Mouse (Mus musculus) adrenal gland, adult 8-10 months (tissue): ENCODE measurements around the gene Syngr4. TPM values are rescaled to one million over a fixed set of nuclear protein-coding genes. Genes with fewer than 3 reads are reported as not detected.

Source experiments
- DNase-seq: peaks from one replicate; pipeline ENCODE4 v3.0.0; 2022
- total RNA-seq, 4 experiments: library from RNA; stranded (reverse); gene quantifications; 2 replicates each; pipeline ENCODE4 v1.2.4; 2022

Gene Syngr4
- total RNA-seq, 4 experiments from 2014 or later: 0.78 TPM; not detected in 3

- DNase-seq: peak; percentile 87
Observed at GRCm38 (mm10) chr7:45865925-45866910, 30.3 kb downstream of the Syngr4 start.

- no peak for DNase-seq
Observed at GRCm38 (mm10) chr7:45864435-45864834, 32.1 kb downstream of the Syngr4 start.

- no peak for DNase-seq
Observed at GRCm38 (mm10) chr7:45862804-45863203, 33.7 kb downstream of the Syngr4 start.

DNA sequence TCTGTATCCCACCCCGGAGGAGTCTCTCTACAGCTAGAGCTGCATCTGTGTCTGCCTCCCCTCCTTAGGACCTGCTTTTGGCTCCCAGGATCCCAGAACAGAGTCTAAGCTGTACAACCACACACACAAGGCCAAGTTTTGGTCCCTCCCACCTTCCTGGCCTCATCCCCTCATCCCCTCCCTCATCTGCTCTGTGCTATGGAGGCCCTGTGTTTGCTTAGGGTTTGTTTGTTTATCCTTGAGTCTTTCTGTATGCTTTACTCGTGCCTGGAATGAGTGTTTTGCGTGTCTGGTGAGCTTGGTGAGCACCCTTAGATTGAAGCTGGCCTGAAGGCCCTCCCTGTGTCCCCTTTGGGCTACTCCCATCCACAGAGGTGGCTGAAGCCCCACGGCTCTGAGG is 37.5 kb downstream of the Syngr4 start:
- DNase-seq: no peak

DNA sequence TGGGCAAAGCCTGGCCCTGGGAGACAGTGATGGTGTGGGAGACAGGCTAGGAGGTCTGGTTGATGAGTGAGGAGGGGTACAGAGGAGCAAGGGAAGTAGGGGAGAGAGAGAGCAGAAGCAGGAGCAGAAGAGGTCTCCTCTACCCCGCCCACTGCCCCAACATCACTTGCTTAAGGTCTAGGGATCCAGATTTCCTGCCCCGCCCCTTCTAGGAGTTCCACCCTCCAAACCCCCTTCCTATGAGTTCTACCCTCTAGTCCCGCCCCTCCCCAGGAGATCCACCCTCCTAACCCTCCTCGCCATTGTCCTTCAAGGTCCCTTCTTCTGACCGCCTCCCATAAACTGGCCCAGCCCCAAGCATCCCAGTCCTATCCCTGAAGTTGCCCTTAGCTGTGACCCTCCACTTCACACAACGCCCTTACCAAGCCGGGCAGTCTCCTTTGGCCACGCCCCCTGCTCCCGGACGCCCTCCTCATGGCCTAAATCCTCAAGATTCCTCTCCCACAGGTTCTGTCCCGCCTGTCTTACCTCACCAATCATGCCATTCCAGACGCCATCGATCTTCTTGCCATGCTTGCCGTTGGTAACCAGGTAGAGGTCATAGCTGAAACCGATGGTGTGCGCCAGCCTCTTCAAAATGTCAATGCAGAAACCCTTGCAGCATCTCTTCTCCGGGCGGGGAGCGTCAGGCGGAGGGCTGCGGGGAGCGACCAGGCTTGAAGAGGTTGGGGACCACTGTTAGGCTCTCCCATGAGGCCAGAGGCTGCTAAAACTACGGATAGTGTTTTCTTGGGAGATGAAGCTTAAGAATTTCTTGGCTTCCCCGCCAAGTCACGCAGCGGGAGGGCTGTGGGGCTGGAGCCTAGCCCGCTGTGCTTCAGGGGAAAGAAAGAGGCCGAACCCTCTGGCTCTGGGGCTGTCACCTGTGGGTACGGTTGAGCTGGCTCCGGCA is 39.3 kb downstream of the Syngr4 start:
- no peak for DNase-seq

DNA sequence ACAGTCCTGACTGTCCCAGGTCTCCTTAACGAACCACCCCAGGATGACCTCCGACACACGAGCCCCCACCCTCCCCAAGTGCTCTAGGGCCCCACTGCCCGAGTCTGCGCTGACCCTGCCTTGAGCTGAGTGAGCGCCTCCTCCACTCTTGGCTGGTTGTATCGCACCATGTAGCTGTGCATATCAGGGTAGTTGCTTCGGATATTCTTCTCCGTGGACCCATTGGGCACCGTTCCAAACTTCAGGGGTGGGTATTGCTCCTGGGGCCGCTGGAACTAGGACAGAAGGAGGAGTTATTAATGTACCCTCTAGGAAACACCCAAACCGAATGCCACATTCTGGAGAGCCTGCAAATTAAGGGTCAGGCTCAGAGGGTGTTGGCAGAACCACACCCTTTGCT is 43.4 kb downstream of the Syngr4 start:
- no peak for DNase-seq

DNA sequence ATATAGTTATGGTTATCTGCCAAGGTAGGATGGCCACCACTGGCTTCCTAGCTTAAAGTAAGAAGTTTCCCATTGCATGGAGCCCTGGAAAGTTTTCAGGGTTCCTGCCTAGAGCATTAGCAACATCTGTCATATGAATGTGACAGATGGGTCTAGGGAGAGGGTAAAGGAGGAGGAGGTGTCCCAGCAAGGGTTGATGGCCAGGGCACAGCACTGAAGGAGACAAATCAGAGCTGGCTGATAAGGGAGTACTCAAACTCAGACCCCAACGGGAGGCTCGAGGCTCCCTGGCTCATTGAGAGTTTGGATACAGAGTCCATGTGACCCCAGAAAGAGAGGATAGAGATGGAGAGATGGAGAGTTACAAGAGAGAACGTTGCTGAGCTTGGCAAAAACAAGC is 45.9 kb downstream of the Syngr4 start:
- DNase-seq: no peak

GRCm38 (mm10) chr7:45848447-45849027 is 48.0 kb downstream of the Syngr4 start:
- DNase-seq: no peak

- DNase-seq: no peak
Observed at GRCm38 (mm10) chr7:45842950-45843744, 53.4 kb downstream of the Syngr4 start.

Other genes starting within 250 kb of the Syngr4 start
- under 1 TPM in 2 of 4 experiments, not detected in 2; 0.11 to 0.18 TPM for gene Fut2, start 230.3 kb downstream of the Syngr4 start, total RNA-seq
- gene Ntn5, start 212.7 kb downstream of the Syngr4 start, total RNA-seq: under 1 TPM in 3 of 4 experiments, not detected in 1; 0.21 to 0.68 (median 0.32) TPM
- under 1 TPM; 0.15 to 0.59 (median 0.30) TPM for gene Sec1, start 202.3 kb downstream of the Syngr4 start, total RNA-seq
- 10 to 100 TPM; 11.5 to 28.2 (median 18.9) TPM for gene Car11, start 196.9 kb downstream of the Syngr4 start, total RNA-seq
- 100 to 1,000 TPM; 254 to 411 (median 333) TPM for gene Dbp, start 191.6 kb downstream of the Syngr4 start, total RNA-seq
- gene Rpl18, start 181.3 kb downstream of the Syngr4 start, total RNA-seq: 1,000 to 10,000 TPM; 1,011 to 1,224 (median 1,104) TPM
- gene Sphk2, start 178.7 kb downstream of the Syngr4 start, total RNA-seq: 10 to 100 TPM; 36.9 to 40.2 (median 39.3) TPM
- 1 to 10 TPM in 1 of 4 experiments, under 1 TPM in 3; 0.29 to 2.1 (median 0.66) TPM for gene Fam83e, start 175.5 kb downstream of the Syngr4 start, total RNA-seq
- gene Spaca4, start 170.9 kb downstream of the Syngr4 start, total RNA-seq: not detected
- gene Lmtk3, start 113.0 kb downstream of the Syngr4 start, total RNA-seq: 10 to 100 TPM in 3 of 4 experiments, 1 to 10 TPM in 1; 8.9 to 24.9 (median 15.5) TPM
- gene Sult2b1, start 112.0 kb downstream of the Syngr4 start, total RNA-seq: 1 to 10 TPM in 2 of 4 experiments, under 1 TPM in 2; 0.52 to 4.5 (median 1.8) TPM
- gene Cyth2, start 82.1 kb downstream of the Syngr4 start, total RNA-seq: 100 to 1,000 TPM; 112 to 140 (median 122) TPM
- under 1 TPM; 0.17 to 0.65 (median 0.36) TPM for gene Kcnj14, start 71.9 kb downstream of the Syngr4 start, total RNA-seq
- 10 to 100 TPM; 24.8 to 31.5 (median 30.0) TPM for gene Grwd1, start 65.8 kb downstream of the Syngr4 start, total RNA-seq
- gene Kdelr1, start 23.9 kb downstream of the Syngr4 start, total RNA-seq: 100 to 1,000 TPM; 127 to 158 (median 151) TPM
- gene Grin2d, start 18.3 kb downstream of the Syngr4 start, total RNA-seq: 1 to 10 TPM in 3 of 4 experiments, under 1 TPM in 1; 0.78 to 1.4 (median 1.2) TPM
- gene Tmem143, start 227 bp upstream of the Syngr4 start, total RNA-seq: 10 to 100 TPM; 36.3 to 60.3 (median 52.9) TPM
- gene Emp3, start 24.7 kb upstream of the Syngr4 start, total RNA-seq: 100 to 1,000 TPM; 302 to 612 (median 463) TPM
- 10 to 100 TPM; 17.8 to 92.8 (median 47.9) TPM for gene Ccdc114, start 27.4 kb upstream of the Syngr4 start, total RNA-seq
- under 1 TPM; 0.08 to 0.31 (median 0.15) TPM for gene Abcc6, start 133.6 kb upstream of the Syngr4 start, total RNA-seq
- gene Nomo1, start 137.0 kb upstream of the Syngr4 start, total RNA-seq: 10 to 100 TPM; 60.6 to 73.0 (median 69.1) TPM
- 1 to 10 TPM; 1.1 to 2.7 (median 1.3) TPM for gene Kcnj11, start 204.1 kb upstream of the Syngr4 start, total RNA-seq